Mouse (Mus musculus) lung, embryonic 14.5 days (tissue): ENCODE measurements at regions not wholly inside any gene's neighbourhood (a gene's known extent, or its start where the extent isn't known, plus 50 kb on each side); places are given as distances from the start of the nearest gene placed in this dataset.

ENCODE experiments used
- ATAC-seq: fragments of 200-750 bp; cut with Nextera tagmentation; 2 replicates; pipeline ENCODE4 v1.8.0; 2017; ENCODE audit warnings: mild to moderate bottlenecking, moderate TSS enrichment, moderate library complexity; ENCODE audit not compliant: insufficient read depth
- DNase-seq: peaks from one replicate; pipeline ENCODE4 v3.0.0-alpha.2; 2015
- H3K27ac ChIP-seq: fragments of 300-500 bp; sonication (generic); 2 replicates; pipeline ENCODE4 v1.5.1; 2014; ENCODE audit warnings: low read depth, mild to moderate bottlenecking, moderate library complexity
- H3K27me3 ChIP-seq: fragments of 300-500 bp; sonication (generic); 2 replicates; pipeline ENCODE4 v1.6.1; 2014; ENCODE audit warnings: low read length, control low read depth; ENCODE audit not compliant: insufficient read depth
- H3K36me3 ChIP-seq: fragments of 300-500 bp; sonication (generic); 2 replicates; pipeline ENCODE4 v1.6.1; 2014; ENCODE audit warnings: control low read depth; ENCODE audit not compliant: insufficient read depth
- H3K4me1 ChIP-seq: fragments of 300-500 bp; sonication (generic); 2 replicates; pipeline ENCODE4 v1.6.1; 2014; ENCODE audit warnings: antibody characterized with exemption, control low read depth; ENCODE audit not compliant: insufficient read depth
- H3K4me2 ChIP-seq: fragments of 300-500 bp; sonication (generic); 2 replicates; pipeline ENCODE4 v1.6.1; 2014; ENCODE audit warnings: mild to moderate bottlenecking
- H3K4me3 ChIP-seq: fragments of 300-500 bp; sonication (generic); 2 replicates; pipeline ENCODE4 v1.5.1; 2014; ENCODE audit warnings: low read depth, low read length
- H3K9ac ChIP-seq: fragments of 300-500 bp; sonication (generic); 2 replicates; pipeline ENCODE4 v1.6.1; 2014
- H3K9me3 ChIP-seq: fragments of 300-500 bp; sonication (generic); 2 replicates; pipeline ENCODE4 v1.6.1; 2016; ENCODE audit warnings: low read depth, low read length, control low read depth
- CTCF ChIP-seq: IDR thresholded peaks from 2 replicates; pipeline ENCODE4 v1.5.1; 2016; ENCODE audit warnings: antibody characterized with exemption, low read depth
- WGBS: fragments of 180-500 bp; shearing (Covaris S2); extraction: QIAGEN DNeasy Blood & Tissue Kit; methylation state at CpG from one replicate; pipeline ENCODE4 v1.1.7; 2014; 5-methylcytosine and 5-hydroxymethylcytosine counted together

- no peak for ATAC-seq
These were observed 50.3 kb upstream of the Neurod6 start for GRCm38 (mm10) chr6:55731301-55731826.

More at GRCm38 (mm10) chr6:55731301-55731826, 50.3 kb upstream of the Neurod6 start:
- H3K27me3 ChIP-seq = no peaks in the 10 kb centered on the region
- no peaks in the 10 kb centered on the region for H3K36me3 ChIP-seq
- WGBS = 74% methylated on average over 5 of the region's 5 CpGs
- H3K4me2 ChIP-seq = no peak overlapping the region
- H3K4me3 ChIP-seq = no peak overlapping the region
- no peaks in the 10 kb centered on the region for H3K4me1 ChIP-seq
- no peaks in the 10 kb centered on the region for H3K9me3 ChIP-seq
- no peak for TF ChIP-seq CTCF
- H3K27ac ChIP-seq = no peak overlapping the region
- no peak overlapping the region for H3K9ac ChIP-seq
- no peak for DNase-seq
